Mouse (Mus musculus) ES-Bruce4 (cell line): ENCODE data around the gene Olfr49. TPM values are rescaled to one million over a fixed set of nuclear protein-coding genes. Genes with fewer than 3 reads are reported as not detected.

Source experiments
- H3K27ac ChIP-seq: 2 replicates; pipeline ENCODE4 v1.5.1; 2012; ENCODE audit warnings: low read length, inconsistent platforms; ENCODE audit not compliant: insufficient read depth
- H3K27me3 ChIP-seq: 2 replicates; pipeline ENCODE4 v1.6.1; 2012; ENCODE audit warnings: mild to moderate bottlenecking, low read length, inconsistent platforms; ENCODE audit not compliant: control insufficient read depth, poor library complexity, insufficient read depth, severe bottlenecking
- H3K36me3 ChIP-seq: 2 replicates; pipeline ENCODE4 v1.6.1; 2012; ENCODE audit warnings: inconsistent platforms, mild to moderate bottlenecking, low read length, moderate library complexity; ENCODE audit not compliant: control insufficient read depth, poor library complexity, insufficient read depth, severe bottlenecking
- H3K4me1 ChIP-seq: one replicate; pipeline ENCODE4 v1.8.1; 2011; ENCODE audit warnings: low read length; ENCODE audit not compliant: control insufficient read depth, insufficient read depth
- H3K4me3 ChIP-seq: 2 replicates; pipeline ENCODE4 v1.5.1; 2011; ENCODE audit warnings: low read depth, mild to moderate bottlenecking, low read length
- H3K9ac ChIP-seq: 2 replicates; pipeline ENCODE4 v1.6.1; 2012; ENCODE audit warnings: low read depth, mild to moderate bottlenecking, inconsistent platforms; ENCODE audit not compliant: poor library complexity, severe bottlenecking
- H3K9me3 ChIP-seq: replicated peaks from 2 replicates; pipeline ENCODE4 v1.6.1; 2012; ENCODE audit warnings: mild to moderate bottlenecking, low read length, inconsistent platforms; ENCODE audit not compliant: control insufficient read depth, poor library complexity, insufficient read depth, severe bottlenecking
- CTCF ChIP-seq: IDR thresholded peaks from one replicate; pipeline ENCODE4 v1.8.1; 2011; ENCODE audit warnings: low read depth, low read length
- EP300 ChIP-seq: IDR thresholded peaks from 2 replicates; pipeline ENCODE4 v1.6.1; 2011; ENCODE audit warnings: low read depth, low read length; ENCODE audit not compliant: insufficient read depth
- POLR2A ChIP-seq: IDR thresholded peaks from one replicate; pipeline ENCODE4 v1.8.1; 2011; ENCODE audit warnings: low read length; ENCODE audit not compliant: insufficient read depth
- polyA plus RNA-seq: library from polyadenylated mRNA; stranded (reverse); fragments of >200 nt; gene quantifications from 2 replicates; pipeline ENCODE4 v1.2.4, GENCODE M21; 2011; ENCODE audit warnings: low read depth; ENCODE audit not compliant: missing spikeins, insufficient read depth, insufficient read length

Gene Olfr49
- polyA plus RNA-seq, 1 experiment, result not detected

DNA sequence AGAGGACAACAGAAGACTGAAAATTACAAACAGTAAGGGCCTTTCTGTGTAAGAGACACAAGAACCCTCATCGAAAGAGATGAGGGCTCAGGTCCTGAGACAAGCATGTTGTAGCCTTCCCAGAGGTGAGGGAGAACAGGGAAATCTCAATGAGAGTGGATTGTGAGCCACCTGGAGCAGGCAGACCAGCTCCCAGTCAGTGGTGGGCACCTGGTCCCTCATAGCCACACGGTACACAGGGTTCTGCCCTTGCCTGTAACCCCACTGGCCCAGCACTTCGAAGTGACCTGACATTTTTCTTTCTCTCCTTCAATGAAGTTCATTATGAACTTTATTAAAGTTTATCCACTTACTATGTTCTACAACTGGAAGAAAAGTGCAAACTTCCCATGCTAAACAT, 12.0 kb downstream of the Olfr49 start:
- Histone ChIP-seq H3K4me1 (no peaks in the 10 kb centered on the region), H3K9me3 (0 out of 2 replicates have a peak, but pooled peaks cover 3% of the 10 kb centered on the region), H3K36me3 (peaks cover 8% of the 10 kb centered on the region), H3K27me3 (no peaks in the 10 kb centered on the region), H3K4me3 (no peak overlapping the region), H3K27ac (no peak overlapping the region), H3K9ac (no peak overlapping the region)
- TF ChIP-seq POLR2A (no peak), CTCF (no peak), EP300 (no peak)

- H3K27ac ChIP-seq, result no peak overlapping the region
- H3K27me3 ChIP-seq, result no peaks in the 10 kb centered on the region
- TF ChIP-seq CTCF, result no peak
- no peak for TF ChIP-seq POLR2A
- TF ChIP-seq EP300, result no peak
- no peak overlapping the region for H3K9ac ChIP-seq
- peaks cover 11% of the 10 kb centered on the region for H3K36me3 ChIP-seq
- H3K4me1 ChIP-seq, result no peaks in the 10 kb centered on the region
- 0 out of 2 replicates have a peak, but pooled peaks cover 3% of the 10 kb centered on the region for H3K9me3 ChIP-seq
- no peak overlapping the region for H3K4me3 ChIP-seq
Measured at GRCm38 (mm10) chr14:54271976-54272606, 12.6 kb downstream of the Olfr49 start.

DNA sequence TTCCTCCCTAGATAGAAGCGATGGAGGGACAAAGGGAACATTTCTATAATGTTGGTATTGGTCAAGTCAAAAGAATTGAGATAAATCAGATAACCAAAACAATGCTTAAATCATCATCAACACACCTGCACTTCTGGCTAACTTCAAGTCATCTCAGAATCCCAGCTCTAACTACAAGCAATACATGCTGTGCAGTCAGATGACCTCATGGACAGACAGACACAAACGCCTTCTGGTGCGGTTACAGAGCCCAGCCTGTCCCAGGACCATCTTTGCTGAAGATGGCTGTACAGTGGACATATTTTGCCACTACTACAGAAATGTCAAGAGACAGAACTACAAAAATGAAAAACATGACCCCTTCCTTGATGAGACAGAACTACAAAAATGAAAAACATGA, 14.3 kb downstream of the Olfr49 start:
- H3K4me3 ChIP-seq, result no peak overlapping the region
- H3K36me3 ChIP-seq, result peaks cover 18% of the 10 kb centered on the region
- TF ChIP-seq EP300, result no peak
- no peak for TF ChIP-seq CTCF
- TF ChIP-seq POLR2A, result no peak
- no peak overlapping the region for H3K9ac ChIP-seq
- 0 out of 2 replicates have a peak, but pooled peaks cover 3% of the 10 kb centered on the region for H3K9me3 ChIP-seq
- no peaks in the 10 kb centered on the region for H3K27me3 ChIP-seq
- H3K27ac ChIP-seq, result no peak overlapping the region
- no peaks in the 10 kb centered on the region for H3K4me1 ChIP-seq

DNA sequence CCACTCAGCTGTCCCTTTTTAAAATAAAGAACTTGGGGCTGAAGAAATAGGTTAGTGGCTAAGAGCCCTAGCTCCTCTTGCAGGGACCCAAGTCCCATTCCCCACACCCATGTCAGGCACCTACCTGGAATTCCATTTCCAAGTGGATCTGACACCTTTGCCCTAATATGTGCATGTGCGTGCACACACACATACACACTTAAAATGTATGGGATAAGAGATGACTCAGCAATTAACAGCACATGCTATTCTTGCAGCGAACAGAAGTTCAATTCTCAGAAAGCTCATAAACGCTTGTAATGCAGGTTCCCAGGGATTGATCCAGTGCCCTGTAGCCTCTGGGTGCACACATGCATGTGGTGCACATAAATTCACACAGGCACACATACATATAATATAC, 15.2 kb downstream of the Olfr49 start:
- Histone ChIP-seq H3K27me3 (no peaks in the 10 kb centered on the region), H3K27ac (no peak overlapping the region), H3K4me3 (no peak overlapping the region), H3K4me1 (peaks cover 3% of the 10 kb centered on the region), H3K36me3 (peaks cover 20% of the 10 kb centered on the region), H3K9ac (no peak overlapping the region), H3K9me3 (0 out of 2 replicates have a peak, but pooled peaks cover 3% of the 10 kb centered on the region)
- TF ChIP-seq EP300 (no peak), CTCF (no peak), POLR2A (no peak)

GRCm38 (mm10) chr14:54267966-54268365, 16.8 kb downstream of the Olfr49 start:
- no peak overlapping the region for H3K9ac ChIP-seq
- no peaks in the 10 kb centered on the region for H3K27me3 ChIP-seq
- no peak overlapping the region for H3K27ac ChIP-seq
- no peak overlapping the region for H3K4me3 ChIP-seq
- peaks cover 32% of the 10 kb centered on the region for H3K36me3 ChIP-seq
- H3K4me1 ChIP-seq, result peaks cover 3% of the 10 kb centered on the region
- H3K9me3 ChIP-seq, result no peaks in the 10 kb centered on the region
- TF ChIP-seq CTCF (no peak), EP300 (no peak), POLR2A (no peak)

DNA sequence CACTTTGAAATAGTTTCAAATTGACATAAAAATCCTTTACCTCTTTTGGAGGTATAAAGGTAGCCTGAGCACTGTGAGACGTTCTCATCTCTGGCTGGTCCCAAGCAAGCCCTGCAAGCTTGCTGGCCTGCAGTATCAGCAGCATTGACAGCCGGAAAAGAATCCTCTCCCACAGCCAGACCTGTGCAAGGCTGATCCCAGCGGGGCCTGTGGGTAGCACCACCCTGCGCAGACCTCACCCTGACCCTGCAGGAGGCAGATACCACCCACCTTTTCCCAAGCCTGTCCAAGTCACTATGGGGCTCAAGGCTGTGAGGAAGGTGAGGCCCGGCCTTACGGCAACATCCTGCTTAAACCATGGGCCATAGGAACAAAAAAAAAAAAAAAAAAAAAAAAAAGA, 18.8 kb downstream of the Olfr49 start:
- H3K9ac ChIP-seq, result no peak overlapping the region
- peaks cover 3% of the 10 kb centered on the region for H3K4me1 ChIP-seq
- H3K27me3 ChIP-seq, result no peaks in the 10 kb centered on the region
- no peak overlapping the region for H3K27ac ChIP-seq
- no peak overlapping the region for H3K4me3 ChIP-seq
- H3K36me3 ChIP-seq, result peaks cover 32% of the 10 kb centered on the region
- TF ChIP-seq CTCF (no peak), POLR2A (no peak), EP300 (no peak)
- H3K9me3 ChIP-seq, result no peaks in the 10 kb centered on the region
